Comparison of ENCODE assay signal across 12 mouse cellular contexts in genomic region chr13:52015496-52015895, GRCm38 (mm10).
DNase-seq lines count a peak whose midpoint lies in the region; ATAC-seq and TF ChIP-seq lines count a peak whose summit lies in the region.
"Had no signal": no experiment of that assay in that cellular context is flagged by ENCODE, and none has a peak within 500 bp of the region (broad histone marks: within the 10 kb centered on the region; RNA-seq: fewer than 3 reads in every experiment).

No protein-coding gene starts in this region.

- peak overlapping the region; percentile 78 for H3K27ac ChIP-seq in embryonic facial prominence, embryonic 10.5 days (replicated peaks)
- peak overlapping the region; percentile 69 for H3K27ac ChIP-seq in forebrain, embryonic 12.5 days
- H3K27ac ChIP-seq in midbrain, postnatal 0 days (ENCODE audit: low read depth, low read length): peak overlapping the region; percentile 47
- no peak overlapping the region for H3K27ac ChIP-seq in gastrocnemius, adult 2 months

- no peak for TF ChIP-seq CTCF in midbrain, postnatal 0 days (IDR thresholded peaks at IDR 0.05)
- no peak for TF ChIP-seq CTCF in gastrocnemius, adult 2 months (IDR thresholded peaks at IDR 0.05)

- H3K4me2 ChIP-seq in forebrain, embryonic 12.5 days: peak overlapping the region; percentile 8
- no peak overlapping the region for H3K4me2 ChIP-seq in midbrain, postnatal 0 days (ENCODE audit: low read depth, low read length, poor library complexity, severe bottlenecking)

- no peak overlapping the region for H3K4me3 ChIP-seq in embryonic facial prominence, embryonic 10.5 days
- H3K4me3 ChIP-seq in forebrain, embryonic 12.5 days (replicated peaks): no peak overlapping the region
- H3K4me3 ChIP-seq in midbrain, postnatal 0 days (ENCODE audit: low read depth, low read length): no peak overlapping the region
- no peak overlapping the region for H3K4me3 ChIP-seq in gastrocnemius, adult 2 months
- H3K4me3 ChIP-seq: erythroblast, embryonic 14.5 days had no signal

- H3K27me3 ChIP-seq in embryonic facial prominence, embryonic 10.5 days (replicated peaks; ENCODE audit: low read depth, poor library complexity, severe bottlenecking): 0 out of 2 replicates have a peak, but pooled peaks cover 11% of the 10 kb centered on the region
- H3K27me3 ChIP-seq in forebrain, embryonic 12.5 days: peaks cover 30% of the 10 kb centered on the region
- no peaks in the 10 kb centered on the region for H3K27me3 ChIP-seq in midbrain, postnatal 0 days (ENCODE audit: insufficient read depth, low read length)

- intact Hi-C loops in gastrocnemius, adult 2 months (cut with DNase I): no loop called here

- WGBS in embryonic facial prominence, embryonic 10.5 days: 8% methylated on average over 5 of the region's 5 CpGs
- 16% methylated on average over 5 of the region's 5 CpGs for WGBS in forebrain, embryonic 12.5 days
- WGBS in midbrain, postnatal 0 days: 5% methylated on average over 4 of the region's 5 CpGs

- H3K9me3 ChIP-seq in embryonic facial prominence, embryonic 10.5 days: no peaks in the 10 kb centered on the region
- no peaks in the 10 kb centered on the region for H3K9me3 ChIP-seq in forebrain, embryonic 12.5 days
- no peaks in the 10 kb centered on the region for H3K9me3 ChIP-seq in midbrain, postnatal 0 days (ENCODE audit: low read length)

- H3K4me1 ChIP-seq in embryonic facial prominence, embryonic 10.5 days: peaks cover 51% of the 10 kb centered on the region
- H3K4me1 ChIP-seq in forebrain, embryonic 12.5 days: peaks cover 22% of the 10 kb centered on the region
- H3K4me1 ChIP-seq in midbrain, postnatal 0 days (ENCODE audit: insufficient read depth, low read length): peaks cover 11% of the 10 kb centered on the region; the same call in 1 of the 2 replicates

- no peaks in the 10 kb centered on the region for H3K36me3 ChIP-seq in embryonic facial prominence, embryonic 10.5 days (replicated peaks)
- no peaks in the 10 kb centered on the region for H3K36me3 ChIP-seq in forebrain, embryonic 12.5 days (replicated peaks)
- H3K36me3 ChIP-seq in midbrain, postnatal 0 days (ENCODE audit: insufficient read depth, low read length): no peaks in the 10 kb centered on the region

- DNase-seq in embryonic facial prominence, embryonic 10.5 days (ENCODE audit: low spot score): peak; percentile 82
- DNase-seq in hindlimb bud, embryonic 11.5 days (ENCODE audit: extremely low spot score, low read depth, low spot score): peak; percentile 50
- DNase-seq in midbrain, postnatal 0 days (ENCODE audit: low spot score): peak; percentile 49
- no peak for DNase-seq in gastrocnemius, adult 2 months
- DNase-seq in adrenal gland, adult (ENCODE audit: inconsistent age in 2 of 2, low spot score in 1 of 2): no peak
- no peak for DNase-seq in kidney, postnatal 14 days
- DNase-seq in frontal cortex, postnatal 10 days (ENCODE audit: low spot score in 2 of 2): no peak
- DNase-seq: liver, postnatal 0 days; thymus, postnatal 14 days had no signal

- H3K9ac ChIP-seq in forebrain, embryonic 12.5 days: no peak overlapping the region
- no peak overlapping the region for H3K9ac ChIP-seq in midbrain, postnatal 0 days (replicated peaks; ENCODE audit: low read length, poor library complexity, severe bottlenecking)
- H3K9ac ChIP-seq: liver, postnatal 0 days had no signal

- no peak for ATAC-seq in forebrain, embryonic 12.5 days (ENCODE audit: low FRiP score)
- ATAC-seq in midbrain, postnatal 0 days (ENCODE audit: low FRiP score): peak; percentile 36; the same call in 1 of the 2 replicates
- ATAC-seq: inflammation-experienced regulatory T-cells, adult 6 months; liver, postnatal 0 days had no signal

Comparison
In these comparisons a context has a peak if more than half of its experiments do, and no peak if none do; other contexts are left out.
1. DNase-seq: peak in embryonic facial prominence, embryonic 10.5 days (single experiment), hindlimb bud, embryonic 11.5 days (single experiment) and midbrain, postnatal 0 days (single experiment); none in gastrocnemius, adult 2 months (single experiment), adrenal gland, adult (0 of 2), kidney, postnatal 14 days (single experiment) and frontal cortex, postnatal 10 days (0 of 2).